Mouse (Mus musculus): ENCODE results near the gene Kif5c.

GRCm38 (mm10) chr2:49813151-49813550, 194.1 kb downstream of the Kif5c start:
- TF ChIP-seq POLR2A (IDR thresholded peaks at IDR 0.05; ENCODE audit: insufficient read depth, low read length) (no peak), EP300 (IDR thresholded peaks at IDR 0.05; ENCODE audit: insufficient read depth, low read depth, low read length) (no peak)

Data from ES-Bruce4 (cell line).